In genomic region chr10:18526184-18526850, GRCm38 (mm10) we compare ENCODE assay signal across 8 mouse cellular contexts. TPM values are rescaled to one million over a fixed set of nuclear protein-coding genes. Genes with fewer than 3 reads are reported as not detected.
A peak's percentile ranks its signal among the peaks of the same experiment; 100 is the strongest.
DNase-seq lines count a peak whose midpoint lies in the region; ATAC-seq and TF ChIP-seq lines count a peak whose summit lies in the region.

No protein-coding gene starts in this region.

- TF ChIP-seq CTCF in heart, postnatal 0 days (IDR thresholded peaks at IDR 0.05; ENCODE audit: low read depth): no peak

- no peak overlapping the region for H3K4me2 ChIP-seq in forebrain, embryonic 11.5 days (ENCODE audit: low read depth, low read length, severe bottlenecking)
- no peak overlapping the region for H3K4me2 ChIP-seq in embryonic facial prominence, embryonic 14.5 days (ENCODE audit: low read depth, low read length)
- peak overlapping the region; percentile 31; the same call in 1 of the 2 replicates for H3K4me2 ChIP-seq in heart, postnatal 0 days (ENCODE audit: low read depth, low read length)

- no peaks in the 10 kb centered on the region for H3K27me3 ChIP-seq in forebrain, embryonic 10.5 days (ENCODE audit: poor library complexity, severe bottlenecking)
- no peaks in the 10 kb centered on the region for H3K27me3 ChIP-seq in forebrain, embryonic 11.5 days (ENCODE audit: control insufficient read depth, insufficient read depth, low read length)
- H3K27me3 ChIP-seq in embryonic facial prominence, embryonic 14.5 days (replicated peaks; ENCODE audit: control insufficient read depth, insufficient read depth, low read length): no peaks in the 10 kb centered on the region
- no peaks in the 10 kb centered on the region for H3K27me3 ChIP-seq in heart, postnatal 0 days (ENCODE audit: control insufficient read depth, insufficient read depth, low read length)

- H3K4me1 ChIP-seq in forebrain, embryonic 10.5 days: peaks cover 23% of the 10 kb centered on the region
- no peaks in the 10 kb centered on the region for H3K4me1 ChIP-seq in forebrain, embryonic 11.5 days (replicated peaks; ENCODE audit: control insufficient read depth, insufficient read depth, low read length)
- H3K4me1 ChIP-seq in embryonic facial prominence, embryonic 14.5 days (ENCODE audit: control insufficient read depth, insufficient read depth, low read length): peaks cover 6% of the 10 kb centered on the region; the same call in 1 of the 2 replicates
- H3K4me1 ChIP-seq in heart, postnatal 0 days (ENCODE audit: control insufficient read depth, insufficient read depth): peaks cover 15% of the 10 kb centered on the region

- no peak overlapping the region for H3K4me3 ChIP-seq in forebrain, embryonic 10.5 days
- H3K4me3 ChIP-seq in forebrain, embryonic 11.5 days (ENCODE audit: low read depth, low read length): no peak overlapping the region
- no peak overlapping the region for H3K4me3 ChIP-seq in embryonic facial prominence, embryonic 14.5 days (ENCODE audit: low read depth, low read length)
- H3K4me3 ChIP-seq in heart, postnatal 0 days (ENCODE audit: low read depth, low read length): no peak overlapping the region

- H3K9ac ChIP-seq in forebrain, embryonic 11.5 days (ENCODE audit: low read length): no peak overlapping the region
- no peak overlapping the region for H3K9ac ChIP-seq in embryonic facial prominence, embryonic 14.5 days (ENCODE audit: low read depth, low read length)
- H3K9ac ChIP-seq in heart, postnatal 0 days (replicated peaks; ENCODE audit: low read depth, low read length): no peak overlapping the region

- H3K36me3 ChIP-seq in forebrain, embryonic 10.5 days (replicated peaks): peaks cover 55% of the 10 kb centered on the region
- H3K36me3 ChIP-seq in forebrain, embryonic 11.5 days (ENCODE audit: control insufficient read depth, insufficient read depth, low read length): peaks cover 4% of the 10 kb centered on the region; the same call in 1 of the 2 replicates
- H3K36me3 ChIP-seq in embryonic facial prominence, embryonic 14.5 days (ENCODE audit: control insufficient read depth, insufficient read depth, low read length): peaks cover 24% of the 10 kb centered on the region
- H3K36me3 ChIP-seq in heart, postnatal 0 days (replicated peaks; ENCODE audit: control insufficient read depth, insufficient read depth, low read length): peaks cover 32% of the 10 kb centered on the region

- H3K9me3 ChIP-seq in forebrain, embryonic 10.5 days: no peaks in the 10 kb centered on the region
- no peaks in the 10 kb centered on the region for H3K9me3 ChIP-seq in forebrain, embryonic 11.5 days (ENCODE audit: control insufficient read depth, low read length)
- H3K9me3 ChIP-seq in embryonic facial prominence, embryonic 14.5 days (ENCODE audit: control insufficient read depth, low read length): no peaks in the 10 kb centered on the region
- H3K9me3 ChIP-seq in heart, postnatal 0 days (replicated peaks; ENCODE audit: control insufficient read depth, low read length): no peaks in the 10 kb centered on the region

- TF ChIP-seq EP300 in heart, postnatal 0 days (IDR thresholded peaks at IDR 0.05; ENCODE audit: low read depth): no peak

- DNase-seq in forebrain, embryonic 10.5 days (ENCODE audit: extremely low spot score, low spot score): no peak
- no peak for DNase-seq in forebrain, embryonic 11.5 days (ENCODE audit: low spot score)
- no peak for DNase-seq in embryonic facial prominence, embryonic 14.5 days (ENCODE audit: low spot score)
- DNase-seq in heart, postnatal 0 days (ENCODE audit: low spot score): no peak
- DNase-seq in layer of hippocampus, adult 9-11 months: peak; percentile 51
- DNase-seq in right cerebral cortex, adult 2 months (ENCODE audit: low spot score in 2 of 2): peak; percentile 64 to 69
- DNase-seq in Muller cell, postnatal 12 days (ENCODE audit: inconsistent ontology term): no peak
- no peak for DNase-seq in urinary bladder, adult 2 months (ENCODE audit: low spot score)

- peak overlapping the region; percentile 12; the same call in 1 of the 2 replicates for H3K27ac ChIP-seq in forebrain, embryonic 10.5 days
- H3K27ac ChIP-seq in forebrain, embryonic 11.5 days (ENCODE audit: low read depth, low read length): no peak overlapping the region
- H3K27ac ChIP-seq in embryonic facial prominence, embryonic 14.5 days (replicated peaks; ENCODE audit: low read depth, low read length): 0 out of 2 replicates have a peak overlapping the region, but pooled peaks have one; percentile 18
- H3K27ac ChIP-seq in heart, postnatal 0 days (ENCODE audit: low read depth): 0 out of 2 replicates have a peak overlapping the region, but pooled peaks have one; percentile 22

- no peak for ATAC-seq in forebrain, embryonic 11.5 days (replicated peaks; ENCODE audit: low FRiP score)
- ATAC-seq in embryonic facial prominence, embryonic 14.5 days (ENCODE audit: low read depth): peak; percentile 9; the same call in 1 of the 2 replicates
- ATAC-seq in heart, postnatal 0 days (ENCODE audit: insufficient read depth, low read depth): peak; percentile 50

- WGBS in forebrain, embryonic 10.5 days: 88% methylated on average over 22 of the region's 22 CpGs
- WGBS in forebrain, embryonic 11.5 days: 87% methylated on average over 22 of the region's 22 CpGs
- WGBS in embryonic facial prominence, embryonic 14.5 days: 74% methylated on average over 21 of the region's 22 CpGs
- 59% methylated on average over 22 of the region's 22 CpGs for WGBS in heart, postnatal 0 days

RNA-seq across cellular contexts. Expression of gene Hebp2, which starts 19.6 kb away (rescaled TPM):
- 14.9 and 15.7 TPM in 2 replicates for polyA plus RNA-seq in forebrain, embryonic 10.5 days (2016; fragmentation: Nextera tagmentation; extraction: Ambion mirVana)
- 10.3 and 12.0 TPM in 2 replicates for polyA plus RNA-seq in forebrain, embryonic 11.5 days (2014; fragmentation: Nextera tagmentation; extraction: Ambion mirVana)
- polyA plus RNA-seq in embryonic facial prominence, embryonic 14.5 days (2014; fragmentation: Nextera tagmentation; extraction: Ambion mirVana): 25.1 and 27.4 TPM in 2 replicates
- 5.4 and 8.7 TPM in 2 replicates for total RNA-seq in heart, postnatal 0 days (2014; rRNA removed; ENCODE audit: low replicate concordance)
- 10.2 and 10.8 TPM in 2 replicates for polyA plus RNA-seq in heart, postnatal 0 days (2015; fragmentation: Nextera tagmentation; extraction: Ambion mirVana)
- polyA plus RNA-seq in urinary bladder, adult 2 months (2012; rRNA removed): 24.7 and 26.9 TPM in 2 replicates

Comparison
In these comparisons a context has a peak if more than half of its experiments do, and no peak if none do; other contexts are left out.
1. DNase-seq: peak in layer of hippocampus, adult 9-11 months (single experiment) and right cerebral cortex, adult 2 months (2 of 2); none in forebrain, embryonic 10.5 days (single experiment), forebrain, embryonic 11.5 days (single experiment), embryonic facial prominence, embryonic 14.5 days (single experiment), heart, postnatal 0 days (single experiment), Muller cell, postnatal 12 days (single experiment) and urinary bladder, adult 2 months (single experiment).